Mouse (Mus musculus) testis, adult 2 months (tissue): ENCODE measurements around the gene Mgme1.

Experiments
- CTCF ChIP-seq: fragments of 200-500 bp; IDR thresholded peaks from 2 replicates; pipeline ENCODE4 v1.5.1; 2012; ENCODE audit warnings: low read depth, mild to moderate bottlenecking, inconsistent platforms, low read length, moderate library complexity; ENCODE audit not compliant: control insufficient read depth, insufficient read depth, insufficient replicate concordance
- POLR2A ChIP-seq: fragments of 200-500 bp; IDR thresholded peaks from 2 replicates; pipeline ENCODE4 v1.6.1; 2012; ENCODE audit warnings: low read depth, mild to moderate bottlenecking, inconsistent platforms, low read length, moderate library complexity; ENCODE audit not compliant: control insufficient read depth

- TF ChIP-seq CTCF (no peak), POLR2A (no peak)
Measured at GRCm38 (mm10) chr2:144310273-144310672, 39.8 kb downstream of the Mgme1 start.
